Mouse (Mus musculus) midbrain, embryonic 11.5 days (tissue): ENCODE measurements around the gene 9530053A07Rik. TPM values are rescaled to one million over a fixed set of nuclear protein-coding genes. Genes with fewer than 3 reads are reported as not detected.
"Not testable (repeated sequence)": the region's sequence is repeated elsewhere in the genome, so short reads cannot be mapped to it uniquely, and the experiment has no call there.

Experiments used
- ATAC-seq: fragments of 200-750 bp; cut with Nextera tagmentation; 2 replicates; pipeline ENCODE4 v1.8.0; 2017; ENCODE audit warnings: moderate TSS enrichment, moderate library complexity; ENCODE audit not compliant: low FRiP score
- DNase-seq: peaks from one replicate; pipeline ENCODE4 v3.0.0; 2015; ENCODE audit warnings: low spot score; ENCODE audit errors: missing footprints
- H3K27ac ChIP-seq: fragments of 300-500 bp; sonication (generic); 2 replicates; pipeline ENCODE4 v1.5.1; 2014; ENCODE audit warnings: low read depth, low read length
- H3K27me3 ChIP-seq: fragments of 300-500 bp; sonication (generic); 2 replicates; pipeline ENCODE4 v1.6.1; 2014; ENCODE audit warnings: mild to moderate bottlenecking, low read length, moderate library complexity, mixed read lengths; ENCODE audit not compliant: control insufficient read depth, insufficient read depth
- H3K36me3 ChIP-seq: fragments of 300-500 bp; sonication (generic); 2 replicates; pipeline ENCODE4 v1.6.1; 2014; ENCODE audit warnings: mild to moderate bottlenecking, low read length, moderate library complexity, mixed read lengths; ENCODE audit not compliant: control insufficient read depth, insufficient read depth
- H3K4me1 ChIP-seq: fragments of 300-500 bp; sonication (generic); 2 replicates; pipeline ENCODE4 v1.6.1; 2014; ENCODE audit warnings: low read length; ENCODE audit not compliant: control insufficient read depth, insufficient read depth
- H3K4me2 ChIP-seq: fragments of 300-500 bp; sonication (generic); 2 replicates; pipeline ENCODE4 v1.6.1; 2014; ENCODE audit warnings: mild to moderate bottlenecking, moderate library complexity
- H3K4me3 ChIP-seq: fragments of 300-500 bp; sonication (generic); 2 replicates; pipeline ENCODE4 v1.5.1; 2014; ENCODE audit warnings: low read depth, low read length
- H3K9ac ChIP-seq: fragments of 300-500 bp; sonication (generic); 2 replicates; pipeline ENCODE4 v1.6.1; 2014; ENCODE audit warnings: low read length
- H3K9me3 ChIP-seq: fragments of 300-500 bp; sonication (generic); 2 replicates; pipeline ENCODE4 v1.6.1; 2016; ENCODE audit warnings: low read length; ENCODE audit not compliant: control insufficient read depth
- WGBS: fragments of 180-500 bp; shearing (Covaris S2); extraction: QIAGEN DNeasy Blood & Tissue Kit; methylation state at CpG from one replicate; pipeline ENCODE4 v1.1.7; 2014; 5-methylcytosine and 5-hydroxymethylcytosine counted together
- polyA plus RNA-seq: library from polyadenylated mRNA; unstranded; fragments of >200 nt; fragmentation: Nextera tagmentation; extraction: Ambion mirVana; gene quantifications from 2 replicates; pipeline ENCODE4 v1.2.1, GENCODE M21; 2014

Gene 9530053A07Rik
- 0.03 and 0.08 TPM in 2 replicates for polyA plus RNA-seq

DNA sequence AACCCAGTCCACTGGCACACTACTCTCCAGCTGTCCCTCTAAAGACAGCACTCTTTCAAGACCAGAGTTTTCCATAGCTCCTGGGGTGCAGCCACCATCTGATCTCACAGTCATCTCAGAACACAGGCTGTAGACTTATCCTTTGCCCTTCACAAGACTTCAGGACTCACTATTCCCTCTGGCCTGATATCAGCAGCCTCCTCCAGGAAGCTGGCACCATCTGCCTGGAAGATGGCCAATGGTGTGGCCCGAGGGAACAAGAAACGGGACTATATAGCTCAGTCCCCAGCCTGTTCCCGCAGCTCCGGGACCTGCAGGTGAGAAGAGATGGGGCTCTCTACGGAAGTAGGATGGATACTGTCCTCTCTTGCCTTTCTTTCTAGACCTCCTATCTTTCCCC, at the start of gene 9530053A07Rik:
TSS of gene 9530053A07Rik (plus strand) at position 301 of the 400 bp plus-strand sequence.
- WGBS, result 88% methylated on average over 5 of the region's 5 CpGs

DNA sequence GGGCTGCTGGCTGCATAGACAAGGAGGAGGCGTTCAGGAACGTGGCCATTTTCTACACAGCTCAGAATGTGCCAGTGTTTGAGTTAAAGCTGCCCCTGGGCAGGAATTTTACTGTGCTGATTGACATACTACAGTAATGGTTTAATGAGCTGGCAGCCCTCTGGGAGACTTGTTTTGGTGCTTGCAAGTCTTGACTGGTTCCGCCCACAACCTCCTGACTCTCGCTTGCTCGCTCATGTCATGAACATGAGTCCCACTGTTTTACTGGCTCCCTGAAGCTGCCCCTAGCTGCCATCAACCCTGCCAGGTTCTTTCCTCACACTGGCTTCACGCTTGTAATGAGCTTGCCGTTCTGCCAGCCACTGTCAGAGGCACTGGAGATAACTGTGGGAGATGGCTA, 45.1 kb upstream of the 9530053A07Rik start:
- 88% methylated on average over 7 of the region's 7 CpGs for WGBS
- Histone ChIP-seq H3K4me2 (no peak overlapping the region), H3K4me1 (no peaks in the 10 kb centered on the region), H3K9me3 (no peaks in the 10 kb centered on the region), H3K4me3 (no peak overlapping the region), H3K36me3 (no peaks in the 10 kb centered on the region), H3K27ac (no peak overlapping the region), H3K27me3 (no peaks in the 10 kb centered on the region), H3K9ac (no peak overlapping the region)
- DNase-seq (no peak), ATAC-seq (no peak)

More for the DNA sequence above, at the start of gene 9530053A07Rik:
- Histone ChIP-seq H3K4me1 (no peaks in the 10 kb centered on the region), H3K9ac (no peak within 1 kb of the TSS), H3K4me2 (no peak within 1 kb of the TSS), H3K9me3 (no peaks in the 10 kb centered on the region), H3K27me3 (no peaks in the 10 kb centered on the region), H3K36me3 (no peaks in the 10 kb centered on the region), H3K27ac (no peak within 1 kb of the TSS), H3K4me3 (no peak within 1 kb of the TSS)
- DNase-seq (no peak), ATAC-seq (no peak)

DNA sequence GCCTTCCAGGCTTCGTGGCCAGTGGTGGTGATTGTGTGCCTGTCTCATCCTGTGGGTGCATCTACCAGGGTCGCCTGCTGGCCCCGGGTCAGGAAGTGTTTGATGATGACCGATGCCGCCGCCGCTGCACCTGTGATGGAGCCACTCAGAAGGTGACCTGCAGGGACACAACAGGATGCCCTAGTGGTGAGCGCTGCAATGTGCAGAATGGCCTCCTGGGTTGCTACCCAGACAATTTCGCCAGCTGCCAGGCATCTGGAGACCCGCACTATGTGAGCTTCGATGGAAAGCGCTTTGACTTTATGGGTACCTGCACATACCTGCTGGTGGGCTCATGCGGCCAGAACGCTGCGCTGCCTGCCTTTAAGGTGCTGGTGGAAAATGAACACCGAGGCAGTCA, 43.0 kb upstream of the 9530053A07Rik start:
- no peaks in the 10 kb centered on the region for H3K27me3 ChIP-seq
- ATAC-seq, result no peak
- no peaks in the 10 kb centered on the region for H3K36me3 ChIP-seq
- H3K9ac ChIP-seq, result no peak overlapping the region
- 76% methylated on average over 16 of the region's 16 CpGs for WGBS
- H3K9me3 ChIP-seq, result no peaks in the 10 kb centered on the region
- H3K27ac ChIP-seq, result no peak overlapping the region
- DNase-seq, result no peak
- no peak overlapping the region for H3K4me2 ChIP-seq
- no peaks in the 10 kb centered on the region for H3K4me1 ChIP-seq
- no peak overlapping the region for H3K4me3 ChIP-seq

DNA sequence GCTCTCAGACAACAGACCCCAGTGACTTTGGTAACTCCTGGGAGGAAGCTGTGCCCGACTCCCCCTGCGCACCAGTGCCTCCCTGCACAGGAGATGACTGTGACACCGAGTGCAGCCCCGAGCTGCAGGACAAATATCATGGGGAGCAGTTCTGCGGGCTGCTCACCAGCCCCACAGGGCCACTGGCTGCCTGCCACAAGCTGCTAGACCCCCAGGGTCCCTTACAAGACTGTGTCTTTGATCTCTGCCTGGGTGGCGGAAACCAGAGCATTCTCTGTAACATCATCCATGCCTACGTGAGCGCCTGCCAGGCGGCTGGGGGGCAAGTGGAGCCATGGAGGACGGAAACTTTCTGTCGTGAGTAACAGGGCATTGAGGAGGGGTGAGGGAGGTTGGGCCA, 35.7 kb upstream of the 9530053A07Rik start:
- Histone ChIP-seq H3K4me2 (no peak overlapping the region), H3K9ac (no peak overlapping the region), H3K9me3 (no peaks in the 10 kb centered on the region; the same call in 1 of the 2 replicates), H3K36me3 (no peaks in the 10 kb centered on the region), H3K4me1 (no peaks in the 10 kb centered on the region), H3K27me3 (no peaks in the 10 kb centered on the region), H3K4me3 (no peak overlapping the region), H3K27ac (no peak overlapping the region)
- ATAC-seq (no peak), DNase-seq (no peak)
- WGBS, result 53% methylated on average over 11 of the region's 11 CpGs

DNA sequence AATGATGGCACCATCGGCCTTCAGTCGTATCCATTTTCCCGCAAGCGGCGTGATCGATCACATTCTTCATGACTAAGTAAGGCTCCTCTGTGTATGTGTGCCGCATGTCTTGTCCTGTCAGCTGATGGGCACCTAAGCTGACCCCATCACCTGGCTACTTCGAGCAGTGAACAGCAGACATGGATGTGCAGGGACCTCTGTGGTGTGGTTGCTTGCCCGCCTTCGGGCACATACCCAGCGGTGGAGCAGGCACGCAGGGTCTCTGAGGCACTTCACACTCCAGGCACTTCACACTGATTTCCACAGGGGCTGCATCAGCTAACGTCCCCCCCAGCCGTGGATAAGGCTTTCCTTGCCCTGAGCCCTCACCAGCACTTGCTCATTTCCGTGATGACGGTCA, 30.2 kb upstream of the 9530053A07Rik start:
- ATAC-seq (no peak), DNase-seq (peak; percentile 67)
- no peak overlapping the region for H3K4me2 ChIP-seq
- H3K9ac ChIP-seq, result no peak overlapping the region
- WGBS, result 91% methylated on average over 16 of the region's 16 CpGs
- no peaks in the 10 kb centered on the region for H3K27me3 ChIP-seq
- H3K9me3 ChIP-seq, result peaks cover 8% of the 10 kb centered on the region; the same call in 1 of the 2 replicates
- no peak overlapping the region for H3K4me3 ChIP-seq
- H3K36me3 ChIP-seq, result no peaks in the 10 kb centered on the region
- no peak overlapping the region for H3K27ac ChIP-seq
- H3K4me1 ChIP-seq, result no peaks in the 10 kb centered on the region

DNA sequence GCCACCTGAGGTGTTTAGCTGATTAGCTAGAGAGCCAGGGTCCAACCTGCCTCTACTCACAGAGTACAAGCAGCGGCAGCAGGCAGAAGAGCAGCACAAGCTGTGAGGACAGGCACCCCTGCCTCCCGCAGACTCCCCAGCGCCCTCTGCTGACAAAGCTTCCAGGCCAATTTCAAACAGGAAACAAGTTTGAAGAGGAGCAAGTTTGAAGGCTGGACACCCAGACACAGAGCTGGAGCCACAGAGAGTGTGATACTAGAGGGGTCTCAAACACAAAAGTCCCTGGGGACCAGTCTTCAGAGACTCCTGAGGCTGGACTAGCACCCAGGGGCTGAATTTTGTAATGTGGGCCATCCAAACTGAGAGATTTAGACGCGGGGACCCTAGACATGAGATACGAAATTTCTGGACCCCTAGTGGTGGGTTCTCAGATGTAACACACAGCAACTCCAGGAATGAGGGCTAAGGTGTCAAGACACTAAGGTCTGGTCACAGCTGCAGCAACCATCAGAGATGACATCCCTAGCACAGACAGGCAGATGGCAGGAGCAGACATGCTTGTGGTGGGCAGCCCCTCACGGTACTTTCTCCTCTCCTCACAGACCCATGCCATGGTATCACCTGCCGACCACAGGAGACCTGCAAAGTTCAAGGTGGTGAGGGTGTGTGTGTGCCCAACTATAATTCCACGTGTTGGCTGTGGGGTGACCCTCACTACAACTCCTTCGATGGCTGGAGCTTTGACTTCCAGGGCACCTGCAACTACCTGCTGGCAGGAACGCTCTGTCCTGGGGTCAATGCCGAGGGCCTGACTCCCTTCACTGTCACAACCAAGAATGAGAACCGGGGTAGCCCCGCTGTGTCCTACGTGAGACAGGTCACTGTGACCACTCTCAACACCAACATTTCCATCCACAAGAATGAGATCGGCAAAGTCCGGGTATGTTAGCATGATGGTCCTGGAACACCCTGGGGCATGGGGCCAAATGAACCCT, 28.4 kb upstream of the 9530053A07Rik start:
- no peak for ATAC-seq
- Histone ChIP-seq H3K27me3 (no peaks in the 10 kb centered on the region), H3K9me3 (peaks cover 8% of the 10 kb centered on the region; the same call in 1 of the 2 replicates), H3K4me3 (no peak overlapping the region), H3K9ac (no peak overlapping the region), H3K36me3 (no peaks in the 10 kb centered on the region), H3K27ac (no peak overlapping the region), H3K4me2 (no peak overlapping the region), H3K4me1 (no peaks in the 10 kb centered on the region)
- peak; percentile 85 for DNase-seq
- 69% methylated on average over 17 of the region's 17 CpGs for WGBS

DNA sequence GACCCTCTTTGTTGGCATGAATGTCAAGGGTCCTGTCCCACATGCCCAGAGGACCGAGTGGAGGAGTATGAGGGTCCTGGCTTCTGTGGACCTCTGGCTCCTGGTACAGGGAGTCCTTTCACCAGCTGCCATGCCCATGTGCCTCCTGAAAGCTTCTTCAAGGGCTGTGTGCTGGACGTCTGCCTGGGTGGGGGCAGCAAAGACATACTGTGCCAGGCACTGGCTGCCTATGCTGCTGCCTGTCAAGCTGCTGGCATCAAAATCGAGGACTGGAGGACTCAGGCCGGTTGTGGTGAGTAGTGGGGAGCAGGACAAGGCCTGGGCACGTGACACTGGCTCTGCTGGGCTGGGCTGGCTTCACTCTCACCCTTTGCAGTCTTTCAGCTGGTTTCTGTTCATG, 26.3 kb upstream of the 9530053A07Rik start:
- H3K27me3 ChIP-seq, H3K9ac ChIP-seq, H3K4me3 ChIP-seq, H3K4me1 ChIP-seq, H3K27ac ChIP-seq, H3K36me3 ChIP-seq, H3K9me3 ChIP-seq, H3K4me2 ChIP-seq, ATAC-seq: not testable (repeated sequence)
- 37% methylated on average over 5 of the region's 5 CpGs for WGBS
- peak; percentile 19 for DNase-seq

DNA sequence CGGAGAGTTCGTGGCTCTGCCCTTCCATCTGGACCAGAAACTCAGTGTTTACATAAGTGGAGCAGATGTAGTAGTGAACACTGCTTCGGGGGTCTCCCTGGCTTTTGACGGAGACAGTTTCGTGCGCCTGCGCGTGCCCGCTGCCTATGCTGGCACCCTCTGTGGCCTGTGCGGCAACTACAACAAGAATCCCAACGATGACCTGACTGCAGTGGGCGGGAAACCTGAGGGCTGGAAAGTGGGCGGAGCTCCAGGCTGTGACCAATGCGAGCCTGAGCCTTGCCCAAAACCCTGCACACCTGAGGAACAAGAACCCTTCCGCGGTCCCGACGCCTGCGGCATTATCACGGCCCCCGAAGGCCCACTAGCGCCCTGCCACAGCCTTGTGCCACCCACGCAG, 24.6 kb upstream of the 9530053A07Rik start:
- no peak for ATAC-seq
- Histone ChIP-seq H3K27ac (no peak overlapping the region), H3K27me3 (no peaks in the 10 kb centered on the region), H3K9ac (no peak overlapping the region), H3K4me1 (no peaks in the 10 kb centered on the region), H3K36me3 (no peaks in the 10 kb centered on the region), H3K9me3 (no peaks in the 10 kb centered on the region), H3K4me3 (no peak overlapping the region), H3K4me2 (peak overlapping the region; percentile 5)
- DNase-seq, result peak; percentile 79
- 13% methylated on average over 23 of the region's 23 CpGs for WGBS

DNA sequence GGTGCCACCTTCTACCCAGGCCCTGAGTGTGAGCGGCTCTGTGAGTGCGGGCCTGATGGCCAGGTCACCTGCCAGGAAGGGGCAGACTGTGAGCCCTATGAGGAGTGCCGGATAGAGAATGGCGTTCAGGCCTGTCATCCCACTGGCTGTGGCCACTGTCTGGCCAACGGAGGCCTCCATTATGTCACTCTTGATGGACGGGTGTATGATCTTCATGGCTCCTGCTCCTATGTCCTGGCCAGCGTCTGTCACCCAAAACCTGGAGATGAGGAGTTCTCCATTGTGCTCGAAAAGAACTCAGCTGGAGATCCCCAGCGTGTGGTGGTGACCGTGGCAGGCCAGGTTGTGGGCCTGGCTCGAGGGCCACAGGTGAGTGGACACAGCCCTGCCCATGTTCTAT, 23.0 kb upstream of the 9530053A07Rik start:
- H3K36me3 ChIP-seq, result no peaks in the 10 kb centered on the region
- no peak for ATAC-seq
- WGBS, result 93% methylated on average over 11 of the region's 11 CpGs
- H3K27ac ChIP-seq, result no peak overlapping the region
- H3K9me3 ChIP-seq, result no peaks in the 10 kb centered on the region
- H3K4me2 ChIP-seq, result no peak overlapping the region
- no peaks in the 10 kb centered on the region for H3K4me1 ChIP-seq
- DNase-seq, result no peak
- H3K9ac ChIP-seq, result no peak overlapping the region
- no peak overlapping the region for H3K4me3 ChIP-seq
- no peaks in the 10 kb centered on the region for H3K27me3 ChIP-seq
